Mouse (Mus musculus) stomach, postnatal 0 days (tissue): ENCODE results near the gene Il4ra.

Source experiments
- CTCF ChIP-seq: IDR thresholded peaks from 2 replicates; pipeline ENCODE4 v1.5.1; 2016; ENCODE audit warnings: antibody characterized with exemption, low read depth, mild to moderate bottlenecking, moderate library complexity
- EP300 ChIP-seq: optimal IDR thresholded peaks from 2 replicates; pipeline ENCODE3; 2016; ENCODE audit warnings: antibody characterized with exemption

DNA sequence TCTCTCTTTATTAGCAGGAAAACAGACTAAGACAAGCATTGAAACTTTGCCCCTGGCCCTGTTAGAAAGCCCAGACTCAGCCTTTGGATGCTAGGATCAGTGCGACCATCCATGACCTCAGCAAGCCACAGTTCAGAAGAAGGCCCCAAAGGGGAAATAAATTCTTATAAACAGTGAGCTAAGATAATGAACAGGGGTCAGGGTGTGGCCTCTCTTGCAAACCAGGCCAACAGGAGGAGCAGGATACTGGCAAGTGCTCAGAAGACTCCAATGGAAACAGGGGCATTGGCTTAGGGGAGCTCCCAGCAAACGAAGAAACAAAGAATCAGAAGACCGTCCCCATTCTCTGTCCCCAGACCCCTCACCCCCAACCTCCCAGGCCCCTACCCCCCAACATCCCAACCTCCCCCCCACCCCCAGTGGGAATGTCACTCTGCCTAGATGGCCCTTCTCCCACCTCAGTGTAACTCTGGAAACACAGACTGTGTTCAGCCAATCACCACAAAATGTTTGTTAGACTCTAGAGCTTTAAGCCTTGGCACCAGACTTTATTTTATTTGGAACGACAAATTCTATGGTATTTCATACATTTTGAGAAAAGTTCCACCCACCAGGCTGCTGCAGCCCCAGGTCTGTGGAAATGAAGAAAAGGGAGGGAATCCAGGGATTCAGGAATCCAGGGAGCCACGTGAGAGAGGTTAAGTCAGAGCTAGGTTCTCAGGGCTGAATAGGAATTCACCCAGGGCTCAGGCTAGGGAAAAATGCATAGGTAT, 36.7 kb upstream of the Il4ra start:
- TF ChIP-seq EP300 (no peak), CTCF (no peak)
